Mouse (Mus musculus) liver, embryonic 12.5 days (tissue): Measurements from ENCODE around the gene Plekhm3. TPM values are rescaled to one million over a fixed set of nuclear protein-coding genes. Genes with fewer than 3 reads are reported as not detected.

ENCODE experiments used
- ATAC-seq: fragments of 200-750 bp; cut with Nextera tagmentation; 2 replicates; pipeline ENCODE4 v1.8.0; 2017; ENCODE audit warnings: moderate number of reproducible peaks, mild to moderate bottlenecking, moderate library complexity
- H3K27ac ChIP-seq: fragments of 300-500 bp; sonication (generic); 2 replicates; pipeline ENCODE4 v1.5.1; 2016; ENCODE audit warnings: mild to moderate bottlenecking
- H3K27me3 ChIP-seq: fragments of 300-500 bp; sonication (generic); replicated peaks from 2 replicates; pipeline ENCODE4 v1.6.1; 2016; ENCODE audit warnings: mild to moderate bottlenecking, moderate library complexity
- H3K36me3 ChIP-seq: fragments of 300-500 bp; sonication (generic); 2 replicates; pipeline ENCODE4 v1.6.1; 2016; ENCODE audit warnings: mild to moderate bottlenecking, moderate library complexity
- H3K4me1 ChIP-seq: fragments of 300-500 bp; sonication (generic); 2 replicates; pipeline ENCODE4 v1.6.1; 2016
- H3K4me2 ChIP-seq: fragments of 300-500 bp; sonication (generic); 2 replicates; pipeline ENCODE4 v1.6.1; 2016; ENCODE audit warnings: mild to moderate bottlenecking, moderate library complexity
- H3K4me3 ChIP-seq: fragments of 300-500 bp; sonication (generic); 2 replicates; pipeline ENCODE4 v1.5.1; 2016; ENCODE audit warnings: mild to moderate bottlenecking, moderate library complexity
- H3K9ac ChIP-seq: fragments of 300-500 bp; sonication (generic); 2 replicates; pipeline ENCODE4 v1.6.1; 2016; ENCODE audit warnings: mild to moderate bottlenecking, moderate library complexity
- H3K9me3 ChIP-seq: fragments of 300-500 bp; sonication (generic); replicated peaks from 2 replicates; pipeline ENCODE4 v1.6.1; 2016; ENCODE audit warnings: mild to moderate bottlenecking, moderate library complexity
- WGBS: fragments of 180-500 bp; shearing (Covaris S2); methylation state at CpG from one replicate; pipeline ENCODE4 v1.1.7; 2016; ENCODE audit not compliant: insufficient replicate concordance; 5-methylcytosine and 5-hydroxymethylcytosine counted together
- polyA plus RNA-seq: library from polyadenylated mRNA; unstranded; fragments of >200 nt; fragmentation: Nextera tagmentation; extraction: Ambion mirVana; gene quantifications from 2 replicates; pipeline ENCODE4 v1.2.1, GENCODE M21; 2016

Plekhm3 gene
- polyA plus RNA-seq, 1 experiment from 2014 or later: 3.8 TPM

GRCm38 (mm10) chr1:64949377-64949776 lies 7.2 kb downstream of the Plekhm3 start:
- no peaks in the 10 kb centered on the region for H3K36me3 ChIP-seq
- no peak for ATAC-seq
- H3K9ac ChIP-seq: no peak overlapping the region
- no peak overlapping the region for H3K27ac ChIP-seq
- WGBS: 11% methylated on average over 8 of the region's 8 CpGs
- H3K4me1 ChIP-seq: peaks cover 12% of the 10 kb centered on the region
- no peak overlapping the region for H3K4me3 ChIP-seq
- no peaks in the 10 kb centered on the region for H3K9me3 ChIP-seq
- H3K27me3 ChIP-seq: no peaks in the 10 kb centered on the region
- H3K4me2 ChIP-seq: no peak overlapping the region

GRCm38 (mm10) chr1:64946106-64946505 lies 10.5 kb downstream of the Plekhm3 start:
- WGBS: 6% methylated on average over 4 of the region's 4 CpGs
- ATAC-seq: no peak; the same call in 1 of the 2 replicates
- Histone ChIP-seq H3K4me1 (peaks cover 12% of the 10 kb centered on the region), H3K4me3 (no peak overlapping the region), H3K36me3 (peaks cover 3% of the 10 kb centered on the region; the same call in 1 of the 2 replicates), H3K9me3 (0 out of 2 replicates have a peak, but pooled peaks cover 3% of the 10 kb centered on the region), H3K27me3 (no peaks in the 10 kb centered on the region), H3K27ac (no peak overlapping the region), H3K9ac (no peak overlapping the region), H3K4me2 (no peak overlapping the region)

GRCm38 (mm10) chr1:64945214-64945785 lies 11.3 kb downstream of the Plekhm3 start:
- Histone ChIP-seq H3K4me3 (no peak overlapping the region), H3K4me1 (peaks cover 12% of the 10 kb centered on the region), H3K36me3 (peaks cover 3% of the 10 kb centered on the region; the same call in 1 of the 2 replicates), H3K27me3 (no peaks in the 10 kb centered on the region), H3K4me2 (no peak overlapping the region), H3K27ac (no peak overlapping the region), H3K9ac (no peak overlapping the region), H3K9me3 (0 out of 2 replicates have a peak, but pooled peaks cover 3% of the 10 kb centered on the region)
- ATAC-seq: no peak
- WGBS: 72% methylated on average over 9 of the region's 9 CpGs

- peaks cover 12% of the 10 kb centered on the region for H3K4me1 ChIP-seq
- no peak overlapping the region for H3K27ac ChIP-seq
- no peak overlapping the region for H3K9ac ChIP-seq
- H3K27me3 ChIP-seq: no peaks in the 10 kb centered on the region
- no peak overlapping the region for H3K4me2 ChIP-seq
- H3K4me3 ChIP-seq: no peak overlapping the region
- no peak for ATAC-seq
- H3K36me3 ChIP-seq: peaks cover 3% of the 10 kb centered on the region; the same call in 1 of the 2 replicates
- 66% methylated on average over 2 of the region's 2 CpGs for WGBS
- H3K9me3 ChIP-seq: 0 out of 2 replicates have a peak, but pooled peaks cover 3% of the 10 kb centered on the region
Observed at GRCm38 (mm10) chr1:64944746-64945145, 11.9 kb downstream of the Plekhm3 start.

- Histone ChIP-seq H3K9me3 (0 out of 2 replicates have a peak, but pooled peaks cover 3% of the 10 kb centered on the region), H3K36me3 (peaks cover 3% of the 10 kb centered on the region; the same call in 1 of the 2 replicates), H3K4me2 (no peak overlapping the region), H3K4me1 (peaks cover 5% of the 10 kb centered on the region), H3K27ac (no peak overlapping the region), H3K4me3 (no peak overlapping the region), H3K27me3 (no peaks in the 10 kb centered on the region), H3K9ac (no peak overlapping the region)
- ATAC-seq: no peak
- 62% methylated on average over 4 of the region's 4 CpGs for WGBS
Observed at GRCm38 (mm10) chr1:64942006-64942755, 14.4 kb downstream of the Plekhm3 start.

- Histone ChIP-seq H3K27me3 (no peaks in the 10 kb centered on the region), H3K4me1 (no peaks in the 10 kb centered on the region), H3K27ac (no peak overlapping the region), H3K36me3 (peaks cover 2% of the 10 kb centered on the region; the same call in 1 of the 2 replicates), H3K9ac (no peak overlapping the region), H3K4me3 (no peak overlapping the region), H3K4me2 (no peak overlapping the region), H3K9me3 (0 out of 2 replicates have a peak, but pooled peaks cover 3% of the 10 kb centered on the region)
- ATAC-seq: no peak
- 86% methylated on average over 7 of the region's 7 CpGs for WGBS
Observed at GRCm38 (mm10) chr1:64938907-64939306, 17.7 kb downstream of the Plekhm3 start.

- ATAC-seq: no peak
- WGBS: 77% methylated on average over 10 of the region's 10 CpGs
Observed at GRCm38 (mm10) chr1:64937692-64938091, 18.9 kb downstream of the Plekhm3 start.

GRCm38 (mm10) chr1:64932921-64933320 lies 23.7 kb downstream of the Plekhm3 start:
- no peak for ATAC-seq
- H3K4me2 ChIP-seq: no peak overlapping the region
- no peaks in the 10 kb centered on the region for H3K36me3 ChIP-seq
- H3K9ac ChIP-seq: no peak overlapping the region
- H3K9me3 ChIP-seq: no peaks in the 10 kb centered on the region
- no peaks in the 10 kb centered on the region for H3K27me3 ChIP-seq
- H3K4me3 ChIP-seq: no peak overlapping the region
- H3K27ac ChIP-seq: no peak overlapping the region
- no peaks in the 10 kb centered on the region for H3K4me1 ChIP-seq
- WGBS: 84% methylated on average over 1 of the region's 1 CpGs

More at GRCm38 (mm10) chr1:64937692-64938091, 18.9 kb downstream of the Plekhm3 start:
- H3K27ac ChIP-seq: no peak overlapping the region
- no peaks in the 10 kb centered on the region for H3K36me3 ChIP-seq
- H3K4me2 ChIP-seq: no peak overlapping the region
- no peaks in the 10 kb centered on the region for H3K4me1 ChIP-seq
- H3K9me3 ChIP-seq: no peaks in the 10 kb centered on the region
- no peaks in the 10 kb centered on the region for H3K27me3 ChIP-seq
- H3K9ac ChIP-seq: no peak overlapping the region
- no peak overlapping the region for H3K4me3 ChIP-seq

GRCm38 (mm10) chr1:64930124-64930523 lies 26.5 kb downstream of the Plekhm3 start:
- H3K27me3 ChIP-seq: no peaks in the 10 kb centered on the region
- no peak overlapping the region for H3K4me3 ChIP-seq
- H3K4me2 ChIP-seq: no peak overlapping the region
- no peak overlapping the region for H3K27ac ChIP-seq
- H3K9me3 ChIP-seq: no peaks in the 10 kb centered on the region
- H3K36me3 ChIP-seq: no peaks in the 10 kb centered on the region
- 62% methylated on average over 6 of the region's 6 CpGs for WGBS
- no peak for ATAC-seq
- H3K9ac ChIP-seq: no peak overlapping the region
- no peaks in the 10 kb centered on the region for H3K4me1 ChIP-seq

GRCm38 (mm10) chr1:64929673-64930072 lies 27.0 kb downstream of the Plekhm3 start:
- ATAC-seq: no peak
- 76% methylated on average over 4 of the region's 4 CpGs for WGBS
- Histone ChIP-seq H3K4me2 (no peak overlapping the region), H3K4me1 (no peaks in the 10 kb centered on the region), H3K9me3 (no peaks in the 10 kb centered on the region), H3K9ac (no peak overlapping the region), H3K27ac (no peak overlapping the region), H3K4me3 (no peak overlapping the region), H3K36me3 (no peaks in the 10 kb centered on the region), H3K27me3 (no peaks in the 10 kb centered on the region)

GRCm38 (mm10) chr1:64928542-64928941 lies 28.1 kb downstream of the Plekhm3 start:
- WGBS: 85% methylated on average over 3 of the region's 3 CpGs
- Histone ChIP-seq H3K4me3 (no peak overlapping the region), H3K27me3 (no peaks in the 10 kb centered on the region), H3K9me3 (no peaks in the 10 kb centered on the region), H3K4me2 (no peak overlapping the region), H3K27ac (no peak overlapping the region), H3K9ac (no peak overlapping the region), H3K36me3 (no peaks in the 10 kb centered on the region), H3K4me1 (no peaks in the 10 kb centered on the region)
- no peak for ATAC-seq
